In genomic region chr15:98628589-98629254, GRCm38 (mm10) we compare ENCODE assay signal across 8 mouse cellular contexts. TPM values are rescaled to one million over a fixed set of nuclear protein-coding genes. Genes with fewer than 3 reads are reported as not detected.
DNase-seq lines count a peak whose midpoint lies in the region; ATAC-seq and TF ChIP-seq lines count a peak whose summit lies in the region.

No protein-coding gene starts in this region.

- H3K36me3 ChIP-seq in heart, embryonic 10.5 days = no peaks in the 10 kb centered on the region
- H3K36me3 ChIP-seq in heart, adult 2 months (ENCODE audit: control insufficient read depth, insufficient read depth, low read length) = no peaks in the 10 kb centered on the region
- no peaks in the 10 kb centered on the region for H3K36me3 ChIP-seq in hindbrain, embryonic 10.5 days
- no peaks in the 10 kb centered on the region for H3K36me3 ChIP-seq in midbrain, embryonic 12.5 days

- peak overlapping the region; percentile 44 for H3K4me3 ChIP-seq in heart, embryonic 10.5 days
- no peak overlapping the region for H3K4me3 ChIP-seq in heart, adult 2 months
- H3K4me3 ChIP-seq in hindbrain, embryonic 10.5 days = peak overlapping the region; percentile 38
- H3K4me3 ChIP-seq in midbrain, embryonic 12.5 days = peak overlapping the region; percentile 22

- intact Hi-C loops in heart, adult 2 months (cut with DNase I) = no loop called here

- no peak for TF ChIP-seq CTCF in heart, adult 2 months (IDR thresholded peaks at IDR 0.05)

- H3K9me3 ChIP-seq in heart, embryonic 10.5 days = no peaks in the 10 kb centered on the region
- H3K9me3 ChIP-seq in hindbrain, embryonic 10.5 days = no peaks in the 10 kb centered on the region
- H3K9me3 ChIP-seq in midbrain, embryonic 12.5 days = no peaks in the 10 kb centered on the region

- ATAC-seq in midbrain, embryonic 12.5 days (ENCODE audit: low FRiP score, low read depth) = no peak

- peak overlapping the region; percentile 45 for H3K4me2 ChIP-seq in midbrain, embryonic 12.5 days (replicated peaks)

- no peak for DNase-seq in heart, embryonic 10.5 days (ENCODE audit: low spot score)
- no peak for DNase-seq in heart, adult 2 months
- peak; percentile 76 for DNase-seq in ZHBTc4 (ENCODE audit: low read depth, low spot score)
- DNase-seq in hindbrain, embryonic 10.5 days (ENCODE audit: low spot score) = peak; percentile 57
- DNase-seq in natural killer cell, adult 2 months (ENCODE audit: low spot score in 2 of 2) = no peak
- DNase-seq in thymus, adult 18-20 months = no peak
- no peak for DNase-seq in spleen, postnatal 4 days (ENCODE audit: low spot score in 2 of 2)

- peaks cover 57% of the 10 kb centered on the region for H3K27me3 ChIP-seq in heart, embryonic 10.5 days (ENCODE audit: insufficient read depth, poor library complexity, severe bottlenecking)
- peaks cover 5% of the 10 kb centered on the region; the same call in 1 of the 2 replicates for H3K27me3 ChIP-seq in heart, adult 2 months (ENCODE audit: control insufficient read depth, insufficient read depth, low read length)
- peaks cover 66% of the 10 kb centered on the region for H3K27me3 ChIP-seq in hindbrain, embryonic 10.5 days (ENCODE audit: insufficient read depth, poor library complexity, severe bottlenecking)
- H3K27me3 ChIP-seq in midbrain, embryonic 12.5 days = peaks cover 59% of the 10 kb centered on the region

- H3K4me1 ChIP-seq in heart, embryonic 10.5 days = peaks cover 55% of the 10 kb centered on the region
- peaks cover 4% of the 10 kb centered on the region; the same call in 1 of the 2 replicates for H3K4me1 ChIP-seq in heart, adult 2 months (ENCODE audit: control insufficient read depth, insufficient read depth, low read length)
- H3K4me1 ChIP-seq in hindbrain, embryonic 10.5 days (replicated peaks) = peaks cover 66% of the 10 kb centered on the region
- peaks cover 47% of the 10 kb centered on the region for H3K4me1 ChIP-seq in midbrain, embryonic 12.5 days

- TF ChIP-seq EP300 in heart, adult 2 months (IDR thresholded peaks at IDR 0.05; ENCODE audit: insufficient read depth, low read depth, low read length) = no peak

- H3K79me2 ChIP-seq in heart, adult 2 months (replicated peaks; ENCODE audit: control insufficient read depth, insufficient read depth, low read length) = no peaks in the 10 kb centered on the region

- TF ChIP-seq POLR2A in heart, adult 2 months (IDR thresholded peaks at IDR 0.05; ENCODE audit: insufficient read depth, low read depth, low read length) = no peak

- peak overlapping the region; percentile 71 for H3K27ac ChIP-seq in heart, embryonic 10.5 days
- H3K27ac ChIP-seq in heart, adult 2 months = no peak overlapping the region
- peak overlapping the region; percentile 82 for H3K27ac ChIP-seq in hindbrain, embryonic 10.5 days
- peak overlapping the region; percentile 60 for H3K27ac ChIP-seq in midbrain, embryonic 12.5 days (replicated peaks)

- WGBS in heart, embryonic 10.5 days = 15% methylated on average over 20 of the region's 20 CpGs
- 25% methylated on average over 20 of the region's 20 CpGs for WGBS in heart, adult 2 months
- WGBS in hindbrain, embryonic 10.5 days = 10% methylated on average over 20 of the region's 20 CpGs
- 8% methylated on average over 20 of the region's 20 CpGs for WGBS in midbrain, embryonic 12.5 days

- H3K9ac ChIP-seq in heart, adult 2 months (ENCODE audit: low read depth, low read length) = no peak overlapping the region
- H3K9ac ChIP-seq in midbrain, embryonic 12.5 days (replicated peaks) = peak overlapping the region; percentile 37

RNA-seq across cellular contexts. Expression of gene Cacnb3, which starts 1.9 kb away (rescaled TPM):
- 9.9 and 23.3 TPM in 2 replicates for polyA plus RNA-seq in heart, embryonic 10.5 days (2016; fragmentation: Nextera tagmentation; extraction: Ambion mirVana)
- 1 to 10 TPM; 2.6 to 2.7 TPM for total RNA-seq in heart, adult 2 months (2021)
- 6.5 and 7.7 TPM in 2 replicates for polyA plus RNA-seq in heart, adult 2 months (2012; rRNA removed)
- polyA plus RNA-seq in hindbrain, embryonic 10.5 days (2016; fragmentation: Nextera tagmentation; extraction: Ambion mirVana) = 38.8 and 58.6 TPM in 2 replicates
- polyA plus RNA-seq in midbrain, embryonic 12.5 days (2016; fragmentation: Nextera tagmentation; extraction: Ambion mirVana) = 86.2 and 99.6 TPM in 2 replicates

RNA-seq across cellular contexts. Expression of gene Adcy6, which starts 18.8 kb away (rescaled TPM):
- polyA plus RNA-seq in heart, embryonic 10.5 days (2016; fragmentation: Nextera tagmentation; extraction: Ambion mirVana) = 25.5 and 33.5 TPM in 2 replicates
- total RNA-seq in heart, adult 2 months (2021) = 100 to 1,000 TPM; 153 to 220 TPM
- 136 and 211 TPM in 2 replicates for polyA plus RNA-seq in heart, adult 2 months (2012; rRNA removed)
- 11.6 and 12.0 TPM in 2 replicates for polyA plus RNA-seq in hindbrain, embryonic 10.5 days (2016; fragmentation: Nextera tagmentation; extraction: Ambion mirVana)
- polyA plus RNA-seq in midbrain, embryonic 12.5 days (2016; fragmentation: Nextera tagmentation; extraction: Ambion mirVana) = 15.6 and 17.2 TPM in 2 replicates

RNA-seq across cellular contexts. Expression of gene Ddx23, which starts 34.0 kb away (rescaled TPM):
- polyA plus RNA-seq in heart, embryonic 10.5 days (2016; fragmentation: Nextera tagmentation; extraction: Ambion mirVana) = 15.6 and 17.5 TPM in 2 replicates
- total RNA-seq in heart, adult 2 months (2021) = 10 to 100 TPM; 47.9 to 55.4 TPM
- 18.9 and 30.7 TPM in 2 replicates for polyA plus RNA-seq in heart, adult 2 months (2012; rRNA removed)
- 22.8 and 23.8 TPM in 2 replicates for polyA plus RNA-seq in hindbrain, embryonic 10.5 days (2016; fragmentation: Nextera tagmentation; extraction: Ambion mirVana)
- 24.4 and 29.3 TPM in 2 replicates for polyA plus RNA-seq in midbrain, embryonic 12.5 days (2016; fragmentation: Nextera tagmentation; extraction: Ambion mirVana)

RNA-seq across cellular contexts. Expression of gene Rnd1, which starts 48.5 kb away (rescaled TPM):
- 1.7 and 2.8 TPM in 2 replicates for polyA plus RNA-seq in heart, embryonic 10.5 days (2016; fragmentation: Nextera tagmentation; extraction: Ambion mirVana)
- 1 to 10 TPM; 1.1 to 1.3 TPM for total RNA-seq in heart, adult 2 months (2021)
- 2.6 and 3.3 TPM in 2 replicates for polyA plus RNA-seq in heart, adult 2 months (2012; rRNA removed)
- polyA plus RNA-seq in hindbrain, embryonic 10.5 days (2016; fragmentation: Nextera tagmentation; extraction: Ambion mirVana) = 3.7 and 5.8 TPM in 2 replicates
- polyA plus RNA-seq in midbrain, embryonic 12.5 days (2016; fragmentation: Nextera tagmentation; extraction: Ambion mirVana) = 8.0 and 8.3 TPM in 2 replicates

RNA-seq across cellular contexts. Expression of gene 4930415O20Rik, which starts 57.9 kb away (rescaled TPM):
- 0.43 TPM in 1 of 2 replicates, not detected in the other for polyA plus RNA-seq in heart, embryonic 10.5 days (2016; fragmentation: Nextera tagmentation; extraction: Ambion mirVana)
- 1 to 10 TPM; 1.6 to 2.1 TPM for total RNA-seq in heart, adult 2 months (2021)
- polyA plus RNA-seq in heart, adult 2 months (2012; rRNA removed) = not detected in 2 replicates
- polyA plus RNA-seq in hindbrain, embryonic 10.5 days (2016; fragmentation: Nextera tagmentation; extraction: Ambion mirVana) = not detected in 2 replicates
- not detected in 2 replicates for polyA plus RNA-seq in midbrain, embryonic 12.5 days (2016; fragmentation: Nextera tagmentation; extraction: Ambion mirVana)

Comparison
In these comparisons a context has a peak if more than half of its experiments do, and no peak if none do; other contexts are left out.
1. DNase-seq: peak in ZHBTc4 (single experiment) and hindbrain, embryonic 10.5 days (single experiment); none in heart, embryonic 10.5 days (single experiment), heart, adult 2 months (0 of 2), natural killer cell, adult 2 months (0 of 2), thymus, adult 18-20 months (0 of 2) and spleen, postnatal 4 days (0 of 2).